ENCODE assay signal across 17 mouse cellular contexts in the genomic region with DNA sequence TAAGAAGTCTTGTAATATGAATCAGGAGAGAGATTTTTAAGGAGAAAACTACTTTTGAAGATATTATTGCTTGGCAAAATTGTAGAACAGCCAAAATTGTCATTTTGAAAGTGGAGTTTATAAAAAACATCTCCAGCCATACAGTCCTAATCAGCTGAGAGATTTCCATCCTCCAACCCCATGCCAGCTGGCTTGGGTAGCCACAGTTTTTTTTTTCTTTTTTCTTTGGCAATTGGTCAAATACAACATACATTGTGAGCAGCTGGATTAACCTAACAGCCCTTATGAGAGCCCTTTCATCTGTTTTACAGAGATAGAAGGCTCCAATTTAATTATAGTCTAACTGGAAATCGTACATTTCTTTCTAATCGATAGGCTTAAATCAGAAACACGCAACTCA.
"Had no signal": no experiment of that assay in that cellular context is flagged by ENCODE, and none has a peak within 500 bp of the region (broad histone marks: within the 10 kb centered on the region; RNA-seq: fewer than 3 reads in every experiment).

No protein-coding gene starts in this region.

- H3K27ac ChIP-seq: kidney, postnatal 0 days; limb, embryonic 13.5 days; liver, embryonic 15.5 days; macrophage; neural tube, embryonic 12.5 days had no signal

- H3K27me3 ChIP-seq: limb, embryonic 13.5 days; liver, embryonic 15.5 days; megakaryocyte, embryonic 14.5 days; neural tube, embryonic 12.5 days had no signal

- H3K9me3 ChIP-seq: liver, embryonic 15.5 days; neural tube, embryonic 12.5 days had no signal

- H3K4me1 ChIP-seq: liver, embryonic 15.5 days; megakaryocyte, embryonic 14.5 days; neural tube, embryonic 12.5 days had no signal

- H3K4me3 ChIP-seq: limb, embryonic 13.5 days; liver, embryonic 15.5 days; megakaryocyte, embryonic 14.5 days; neural tube, embryonic 12.5 days had no signal

- H3K36me3 ChIP-seq: limb, embryonic 13.5 days; liver, embryonic 15.5 days; neural tube, embryonic 12.5 days had no signal

- H3K9ac ChIP-seq: limb, embryonic 13.5 days; liver, embryonic 15.5 days; neural tube, embryonic 12.5 days had no signal

- H3K4me2 ChIP-seq: limb, embryonic 13.5 days; liver, embryonic 11.5 days; liver, embryonic 15.5 days; midbrain, embryonic 11.5 days; neural tube, embryonic 12.5 days had no signal

- DNase-seq: kidney, adult 11 months; kidney, adult 9 months; kidney, postnatal 36 days; layer of hippocampus, adult 9-11 months; layer of hippocampus, postnatal 36 days; lung, postnatal 10 days; retina, postnatal 1 day; right cerebral cortex, postnatal 4 days; spleen, adult 18-20 months had no signal
